Mouse (Mus musculus) G1E (cell line): ENCODE data around the gene Exosc10. TPM values are rescaled to one million over a fixed set of nuclear protein-coding genes. Genes with fewer than 3 reads are reported as not detected.

ENCODE experiments used
- ATAC-seq: 2 replicates; pipeline ENCODE4 v1.8.0; 2016; ENCODE audit warnings: mild to moderate bottlenecking; ENCODE audit not compliant: insufficient number of reproducible peaks, poor library complexity, low FRiP score, severe bottlenecking; ENCODE audit errors: extremely low read depth
- DNase-seq: peaks from one replicate; pipeline ENCODE4 v3.0.0; 2012; ENCODE audit warnings: low spot score
- H3K27me3 ChIP-seq: 2 replicates; pipeline ENCODE4 v1.6.1; 2012; ENCODE audit warnings: mild to moderate bottlenecking, low read length, inconsistent platforms; ENCODE audit not compliant: insufficient read depth
- H3K36me3 ChIP-seq: replicated peaks from 2 replicates; pipeline ENCODE3; 2012; ENCODE audit warnings: mild to moderate bottlenecking, inconsistent platforms
- H3K4me1 ChIP-seq: 2 replicates; pipeline ENCODE4 v1.6.1; 2012; ENCODE audit warnings: low read depth, low read length, inconsistent platforms, mixed read lengths; ENCODE audit not compliant: insufficient read depth
- H3K4me3 ChIP-seq: 2 replicates; pipeline ENCODE4 v1.5.1; 2012; ENCODE audit warnings: low read depth, mild to moderate bottlenecking, inconsistent platforms, low read length, moderate library complexity, mixed read lengths
- H3K9me3 ChIP-seq: replicated peaks from 2 replicates; pipeline ENCODE4 v1.6.1; 2012; ENCODE audit warnings: inconsistent platforms
- CTCF ChIP-seq: IDR thresholded peaks from 2 replicates; pipeline ENCODE4 v1.5.1; 2012; ENCODE audit warnings: low read depth, low read length, inconsistent platforms, mixed read lengths
- GATA1 ChIP-seq: IDR thresholded peaks from 2 replicates; pipeline ENCODE4 v1.6.1; 2012; ENCODE audit warnings: borderline replicate concordance, low read length, inconsistent platforms, mixed read lengths
- GATA2 ChIP-seq: IDR thresholded peaks from 2 replicates; pipeline ENCODE4 v1.6.1; 2012; ENCODE audit warnings: low read depth, low read length, inconsistent platforms, borderline replicate concordance
- POLR2AphosphoS5 ChIP-seq: IDR thresholded peaks from 2 replicates; pipeline ENCODE4 v1.6.1; 2012; ENCODE audit warnings: low read depth, low read length, inconsistent platforms; ENCODE audit not compliant: insufficient replicate concordance
- TAL1 ChIP-seq: conservative IDR thresholded peaks from 2 replicates; pipeline ENCODE4 v1.6.1; 2012; ENCODE audit warnings: low read depth, low read length, inconsistent platforms, mixed read lengths
- polyA plus RNA-seq: library from polyadenylated mRNA; stranded (reverse); fragments of >175 nt; gene quantifications from 2 replicates; pipeline ENCODE4 v1.2.3, GENCODE M21; 2012
- total RNA-seq, 2 experiments: library from RNA; stranded (forward) in 1 of 2; stranded (reverse) in 1 of 2; fragments of 200-1000 nt in 1 of 2; fragments of >200 nt in 1 of 2; fragmentation: Nextera tagmentation in 1 of 2; gene quantifications; 2 replicates each; pipeline ENCODE4 v1.2.3; 2014 to 2017

The Exosc10 gene
- total and polyA plus RNA-seq, 3 experiments, result 55.9 to 151 (median 78.0) TPM

GRCm38 (mm10) chr4:148601871-148602270 lies 43.6 kb downstream of the Exosc10 start:
- no peak overlapping the region for H3K4me3 ChIP-seq
- no peak for DNase-seq
- H3K4me1 ChIP-seq, result peaks cover 20% of the 10 kb centered on the region
- peaks cover 89% of the 10 kb centered on the region for H3K36me3 ChIP-seq
- no peaks in the 10 kb centered on the region for H3K27me3 ChIP-seq
- no peak for TF ChIP-seq GATA1
- no peak for TF ChIP-seq GATA2
- no peak for TF ChIP-seq POLR2AphosphoS5
- TF ChIP-seq TAL1, result no peak
- TF ChIP-seq CTCF, result no peak
- peaks cover 2% of the 10 kb centered on the region; the same call in 1 of the 2 replicates for H3K9me3 ChIP-seq
- no peak for ATAC-seq

GRCm38 (mm10) chr4:148602357-148603120 lies 44.3 kb downstream of the Exosc10 start, which contains the start of gene Masp2:
Masp2 (plus strand) TSS chr4:148602554.
- TF ChIP-seq GATA2 (no peak), GATA1 (no peak), CTCF (no peak), TAL1 (no peak), POLR2AphosphoS5 (no peak)
- Histone ChIP-seq H3K9me3 (peaks cover 2% of the 10 kb centered on the region; the same call in 1 of the 2 replicates), H3K27me3 (no peaks in the 10 kb centered on the region), H3K36me3 (peaks cover 88% of the 10 kb centered on the region), H3K4me1 (peaks cover 20% of the 10 kb centered on the region), H3K4me3 (no peak within 1 kb of the TSS)
- ATAC-seq (no peak), DNase-seq (no peak)

GRCm38 (mm10) chr4:148603376-148604139 lies 45.3 kb downstream of the Exosc10 start:
- Histone ChIP-seq H3K27me3 (no peaks in the 10 kb centered on the region), H3K4me3 (no peak overlapping the region), H3K4me1 (peaks cover 19% of the 10 kb centered on the region), H3K9me3 (no peaks in the 10 kb centered on the region), H3K36me3 (peaks cover 86% of the 10 kb centered on the region)
- no peak for DNase-seq
- TF ChIP-seq TAL1, result no peak
- TF ChIP-seq GATA2, result no peak
- no peak for TF ChIP-seq POLR2AphosphoS5
- no peak for TF ChIP-seq GATA1
- TF ChIP-seq CTCF, result no peak
- ATAC-seq, result no peak

GRCm38 (mm10) chr4:148604141-148604540 lies 45.9 kb downstream of the Exosc10 start:
- no peaks in the 10 kb centered on the region for H3K9me3 ChIP-seq
- ATAC-seq (no peak), DNase-seq (no peak)
- peaks cover 19% of the 10 kb centered on the region for H3K4me1 ChIP-seq
- H3K4me3 ChIP-seq, result no peak overlapping the region
- TF ChIP-seq TAL1, result no peak
- no peak for TF ChIP-seq GATA2
- TF ChIP-seq CTCF, result no peak
- no peak for TF ChIP-seq POLR2AphosphoS5
- no peak for TF ChIP-seq GATA1
- H3K27me3 ChIP-seq, result no peaks in the 10 kb centered on the region
- H3K36me3 ChIP-seq, result peaks cover 88% of the 10 kb centered on the region

GRCm38 (mm10) chr4:148604541-148605165 lies 46.4 kb downstream of the Exosc10 start:
- H3K4me1 ChIP-seq, result peaks cover 19% of the 10 kb centered on the region
- peak; percentile 50 for DNase-seq
- H3K9me3 ChIP-seq, result no peaks in the 10 kb centered on the region
- ATAC-seq, result peak; percentile 74
- H3K36me3 ChIP-seq, result peaks cover 89% of the 10 kb centered on the region
- no peaks in the 10 kb centered on the region for H3K27me3 ChIP-seq
- H3K4me3 ChIP-seq, result no peak overlapping the region
- TF ChIP-seq GATA2 (no peak), CTCF (peak; percentile 70)

- Histone ChIP-seq H3K27me3 (no peaks in the 10 kb centered on the region), H3K4me1 (peaks cover 24% of the 10 kb centered on the region; the same call in 1 of the 2 replicates), H3K4me3 (no peak overlapping the region), H3K9me3 (no peaks in the 10 kb centered on the region), H3K36me3 (peaks cover 91% of the 10 kb centered on the region)
- ATAC-seq, result 0 out of 2 replicates have a peak, but pooled peaks have one; percentile 16
- no peak for DNase-seq
- TF ChIP-seq GATA1 (no peak), CTCF (peak; percentile 66)
These were observed 49.5 kb downstream of the Exosc10 start for GRCm38 (mm10) chr4:148607758-148608157.
